Mouse (Mus musculus) midbrain, embryonic 10.5 days (tissue): ENCODE results near the gene Trpd52l3. TPM values are rescaled to one million over a fixed set of nuclear protein-coding genes. Genes with fewer than 3 reads are reported as not detected.
"Not testable (repeated sequence)": the region's sequence is repeated elsewhere in the genome, so short reads cannot be mapped to it uniquely, and the experiment has no call there.

ENCODE experiments used
- DNase-seq: peaks from one replicate; pipeline ENCODE4 v3.0.0-alpha.2; 2017; ENCODE audit warnings: low spot score
- H3K27ac ChIP-seq: fragments of 300-500 bp; sonication (generic); replicated peaks from 2 replicates; pipeline ENCODE4 v1.5.1; 2016; ENCODE audit warnings: mild to moderate bottlenecking
- H3K27me3 ChIP-seq: fragments of 300-500 bp; sonication (generic); 2 replicates; pipeline ENCODE4 v1.6.1; 2016; ENCODE audit warnings: low read depth, mild to moderate bottlenecking; ENCODE audit not compliant: poor library complexity, severe bottlenecking
- H3K36me3 ChIP-seq: fragments of 300-500 bp; sonication (generic); 2 replicates; pipeline ENCODE4 v1.6.1; 2016; ENCODE audit warnings: mild to moderate bottlenecking, moderate library complexity
- H3K4me1 ChIP-seq: fragments of 300-500 bp; sonication (generic); 2 replicates; pipeline ENCODE4 v1.6.1; 2016
- H3K4me3 ChIP-seq: fragments of 300-500 bp; sonication (generic); 2 replicates; pipeline ENCODE4 v1.5.1; 2016; ENCODE audit warnings: mild to moderate bottlenecking, moderate library complexity
- H3K9me3 ChIP-seq: fragments of 300-500 bp; sonication (generic); replicated peaks from 2 replicates; pipeline ENCODE4 v1.6.1; 2016; ENCODE audit warnings: mild to moderate bottlenecking
- WGBS: fragments of 180-500 bp; shearing (Covaris S2); methylation state at CpG from one replicate; pipeline ENCODE4 v1.1.7; 2016; 5-methylcytosine and 5-hydroxymethylcytosine counted together
- polyA plus RNA-seq: library from polyadenylated mRNA; unstranded; fragments of >200 nt; fragmentation: Nextera tagmentation; extraction: Ambion mirVana; gene quantifications from 2 replicates; pipeline ENCODE4 v1.2.1, GENCODE M21; 2016

Trpd52l3 gene
- polyA plus RNA-seq, 1 experiment from 2014 or later: not detected

DNA sequence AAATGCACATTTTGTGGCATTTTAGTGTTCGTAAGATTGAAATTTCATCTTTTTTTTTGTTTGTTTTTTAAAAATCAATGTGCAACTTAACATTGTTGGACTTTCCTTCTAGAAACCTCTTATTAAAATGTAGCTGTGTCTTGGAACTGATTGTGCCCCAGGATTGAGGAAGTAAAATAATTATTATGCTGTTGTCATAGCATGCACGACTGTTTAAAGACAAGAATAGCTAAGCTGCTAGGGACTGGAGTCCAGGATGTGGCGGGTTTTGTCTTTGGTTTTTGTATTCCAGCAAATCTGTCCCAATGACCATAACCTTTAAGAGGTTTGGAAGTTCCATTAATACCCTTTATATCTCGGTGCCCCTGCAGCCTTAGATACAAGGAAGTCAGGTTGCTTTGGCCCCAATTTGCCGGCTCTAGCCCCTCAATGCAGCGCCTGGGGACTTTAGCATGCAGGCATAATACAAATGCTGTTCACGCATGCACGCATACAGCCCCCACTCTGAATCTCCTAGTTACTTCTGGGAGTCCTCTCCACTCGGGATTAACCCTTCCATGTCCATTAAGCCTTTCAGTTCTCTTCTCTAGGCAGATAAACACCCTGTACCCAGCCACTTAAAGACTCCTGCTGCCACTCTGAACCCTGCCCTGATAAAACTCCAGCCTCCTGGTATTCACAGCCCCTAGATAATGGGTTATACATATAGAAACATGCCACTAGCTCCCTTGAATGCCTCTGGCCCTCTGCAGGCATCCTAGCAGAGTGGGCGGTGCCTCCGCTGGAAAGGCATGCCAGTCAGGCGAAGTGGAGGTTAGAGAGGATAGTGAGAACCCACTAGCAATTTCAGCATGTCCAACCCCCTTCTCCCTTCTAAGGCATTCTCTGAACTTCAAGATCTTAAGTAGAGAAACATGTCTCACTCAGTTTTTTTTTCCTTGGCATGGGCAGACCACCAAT, 2.9 kb upstream of the Trpd52l3 start:
- peak; percentile 15 for DNase-seq
- Histone ChIP-seq H3K4me3 (no peak overlapping the region), H3K36me3 (no peaks in the 10 kb centered on the region), H3K4me1 (peaks cover 11% of the 10 kb centered on the region), H3K27me3 (no peaks in the 10 kb centered on the region), H3K9me3 (no peaks in the 10 kb centered on the region), H3K27ac (0 out of 2 replicates have a peak overlapping the region, but pooled peaks have one; percentile 14)
- 51% methylated on average over 12 of the region's 12 CpGs for WGBS

GRCm38 (mm10) chr19:30001550-30001949, 2.0 kb upstream of the Trpd52l3 start:
- H3K27me3 ChIP-seq: no peaks in the 10 kb centered on the region
- H3K27ac ChIP-seq: no peak overlapping the region
- no peak overlapping the region for H3K4me3 ChIP-seq
- 87% methylated on average over 6 of the region's 6 CpGs for WGBS
- H3K9me3 ChIP-seq: no peaks in the 10 kb centered on the region
- H3K36me3 ChIP-seq: no peaks in the 10 kb centered on the region
- peaks cover 11% of the 10 kb centered on the region for H3K4me1 ChIP-seq
- DNase-seq: no peak

GRCm38 (mm10) chr19:30006371-30006770, 2.8 kb downstream of the Trpd52l3 start:
- no peaks in the 10 kb centered on the region for H3K4me1 ChIP-seq
- H3K4me3 ChIP-seq: no peak overlapping the region
- H3K9me3 ChIP-seq: no peaks in the 10 kb centered on the region
- H3K36me3 ChIP-seq: no peaks in the 10 kb centered on the region
- H3K27me3 ChIP-seq: no peaks in the 10 kb centered on the region
- DNase-seq: no peak
- H3K27ac ChIP-seq: no peak overlapping the region
- WGBS: 78% methylated on average over 3 of the region's 3 CpGs

DNA sequence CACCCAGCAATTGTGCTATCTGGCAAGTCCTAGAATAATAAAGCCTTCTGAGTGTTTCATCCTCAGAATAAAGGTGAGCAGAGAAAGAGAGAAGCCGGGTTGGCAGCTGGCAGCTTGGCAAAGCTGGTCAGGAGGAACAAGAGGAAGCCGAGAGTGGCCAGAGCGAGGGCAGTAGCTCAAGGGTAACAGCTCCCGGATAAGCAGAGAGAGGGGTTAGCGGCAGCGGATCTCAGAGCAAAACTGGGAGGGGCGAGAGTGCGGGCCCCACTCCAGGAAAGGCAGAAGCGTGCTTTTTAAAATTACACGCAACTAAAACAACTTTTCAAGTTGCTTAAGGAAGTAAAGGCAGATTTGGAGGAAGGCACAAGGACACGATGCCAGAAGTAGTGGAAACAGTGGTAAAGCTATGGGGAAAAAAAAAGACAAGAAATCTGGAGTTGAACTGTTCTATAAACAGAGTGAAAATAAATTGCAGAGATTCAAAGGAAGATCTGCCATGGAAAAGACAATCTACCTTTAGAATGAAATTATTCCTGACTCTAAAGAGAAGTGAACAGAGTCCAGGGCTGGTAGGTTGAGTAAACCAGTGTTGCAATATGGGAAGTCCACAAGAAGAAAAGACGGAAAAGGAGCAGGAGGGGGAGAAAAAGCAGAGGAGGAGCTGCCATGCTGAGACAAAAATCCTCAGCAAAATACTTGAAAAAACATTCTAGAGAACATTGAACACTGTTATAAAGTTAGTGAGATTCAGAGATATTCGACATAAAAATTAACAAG, 7.1 kb downstream of the Trpd52l3 start:
- Histone ChIP-seq H3K27me3 (no peaks in the 10 kb centered on the region), H3K4me3 (no peak overlapping the region), H3K9me3 (no peaks in the 10 kb centered on the region), H3K36me3 (no peaks in the 10 kb centered on the region), H3K27ac (no peak overlapping the region), H3K4me1 (peaks cover 14% of the 10 kb centered on the region)
- DNase-seq: no peak
- 83% methylated on average over 13 of the region's 13 CpGs for WGBS

- H3K4me1 ChIP-seq: peaks cover 16% of the 10 kb centered on the region
- H3K9me3 ChIP-seq: no peaks in the 10 kb centered on the region
- no peak for DNase-seq
These were observed 10.7 kb downstream of the Trpd52l3 start for GRCm38 (mm10) chr19:30014331-30014730.

DNA sequence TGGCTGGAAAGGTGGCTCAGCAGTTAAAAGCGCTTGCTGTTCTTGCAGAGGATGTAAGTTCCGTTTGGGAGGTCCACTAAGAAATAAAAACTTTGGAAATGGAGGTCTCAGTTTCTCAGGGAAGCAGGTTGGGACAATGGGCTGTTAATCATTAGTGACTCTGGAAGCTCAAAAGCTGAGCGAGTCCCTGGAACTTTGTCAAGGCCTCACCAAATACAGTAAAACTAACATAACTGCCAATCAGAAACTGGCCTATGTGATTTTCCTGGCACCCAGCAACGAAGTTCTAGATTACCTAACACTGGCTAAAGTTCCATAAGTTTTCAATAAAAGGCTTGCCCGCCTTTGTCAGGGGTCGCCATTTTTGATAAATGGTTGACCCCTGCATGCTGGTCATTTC, 12.6 kb downstream of the Trpd52l3 start:
- no peaks in the 10 kb centered on the region for H3K9me3 ChIP-seq
- H3K4me3 ChIP-seq: no peak overlapping the region
- no peaks in the 10 kb centered on the region for H3K27me3 ChIP-seq
- no peak for DNase-seq
- peaks cover 16% of the 10 kb centered on the region for H3K4me1 ChIP-seq
- 84% methylated on average over 6 of the region's 6 CpGs for WGBS
- no peak overlapping the region for H3K27ac ChIP-seq
- H3K36me3 ChIP-seq: no peaks in the 10 kb centered on the region

More at GRCm38 (mm10) chr19:30014331-30014730, 10.7 kb downstream of the Trpd52l3 start:
- no peaks in the 10 kb centered on the region for H3K27me3 ChIP-seq
- no peaks in the 10 kb centered on the region for H3K36me3 ChIP-seq
- H3K27ac ChIP-seq: no peak overlapping the region
- H3K4me3 ChIP-seq: no peak overlapping the region
- WGBS: 86% methylated on average over 3 of the region's 3 CpGs

GRCm38 (mm10) chr19:30023419-30023818, 19.8 kb downstream of the Trpd52l3 start:
- H3K9me3 ChIP-seq, H3K27me3 ChIP-seq, DNase-seq, H3K4me3 ChIP-seq, H3K4me1 ChIP-seq, H3K36me3 ChIP-seq, H3K27ac ChIP-seq: not testable (repeated sequence)
- 93% methylated on average over 10 of the region's 10 CpGs for WGBS

DNA sequence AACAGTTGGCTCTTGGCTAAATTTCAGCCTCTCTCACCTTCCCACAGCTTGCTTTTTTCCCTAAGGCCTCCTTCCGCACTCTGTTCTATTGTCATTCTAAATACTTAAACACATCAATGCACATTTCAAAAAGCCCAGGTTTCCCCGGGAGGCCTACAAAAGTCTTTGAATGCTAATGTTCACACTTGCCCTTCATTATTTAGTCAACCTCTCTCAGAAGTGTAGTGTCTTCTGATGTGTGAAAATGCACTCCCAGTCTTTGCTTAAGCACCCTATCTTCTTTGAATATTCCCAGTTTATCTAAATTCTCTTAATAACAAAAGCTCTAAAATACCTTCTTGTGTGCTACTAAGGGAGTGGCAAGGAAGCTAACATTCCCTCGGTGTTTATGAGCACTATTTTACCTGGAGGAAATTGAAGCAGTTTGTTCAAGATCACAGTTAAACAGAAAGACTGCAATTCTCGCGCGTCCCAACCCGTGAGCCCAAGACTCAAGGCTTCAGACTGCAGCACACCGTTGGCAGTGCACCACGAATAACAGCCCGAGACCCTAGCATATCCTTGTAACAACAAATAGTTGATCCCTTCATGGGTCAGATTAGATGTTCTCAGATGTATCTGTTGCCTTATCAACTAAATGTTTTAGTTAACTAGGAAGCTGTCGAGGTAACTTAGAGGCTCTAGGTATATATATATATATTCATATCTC, 25.6 kb downstream of the Trpd52l3 start:
- Histone ChIP-seq H3K4me3 (peak overlapping the region; percentile 100), H3K4me1 (peaks cover 44% of the 10 kb centered on the region), H3K27me3 (no peaks in the 10 kb centered on the region), H3K27ac (peak overlapping the region; percentile 100), H3K36me3 (peaks cover 6% of the 10 kb centered on the region; the same call in 1 of the 2 replicates), H3K9me3 (no peaks in the 10 kb centered on the region)
- WGBS: 21% methylated on average over 11 of the region's 11 CpGs
- DNase-seq: peak; percentile 33

DNA sequence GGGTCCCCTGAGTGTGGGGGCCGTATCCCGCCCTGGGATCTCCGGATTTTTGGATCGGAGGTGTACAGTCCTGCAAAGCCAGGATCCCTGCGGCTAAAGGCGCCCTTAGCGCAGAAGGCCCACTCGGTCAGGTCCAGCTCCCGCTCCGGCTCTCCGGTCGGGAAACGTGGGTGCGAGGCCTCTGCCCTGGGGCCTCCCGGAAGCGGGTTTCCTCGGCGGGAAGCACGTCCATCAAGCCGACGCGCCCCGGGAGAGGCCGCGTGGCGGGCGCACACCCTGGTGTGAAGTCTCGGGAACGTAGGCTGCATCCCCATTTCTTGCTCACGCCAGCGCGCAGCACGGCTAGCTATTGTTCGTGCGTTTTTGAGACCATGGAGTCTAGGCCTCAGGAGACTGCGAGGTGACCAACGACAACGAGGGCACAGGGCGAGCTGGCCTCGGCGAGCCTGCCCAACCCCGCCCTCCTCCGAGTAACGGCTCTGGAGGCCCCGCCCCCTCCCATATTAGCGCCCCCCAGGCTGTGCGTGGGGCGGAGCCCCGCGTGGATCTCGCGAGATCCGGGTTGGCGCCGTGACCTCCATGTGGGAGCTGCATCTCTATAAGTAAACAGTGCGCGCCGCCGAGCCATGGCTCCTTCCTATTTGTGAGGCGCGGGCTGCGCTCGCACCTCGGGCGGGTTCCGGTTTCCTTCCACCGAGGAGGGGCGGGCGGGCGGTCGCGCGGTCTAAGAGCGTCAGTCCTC, 26.5 kb downstream of the Trpd52l3 start, which contains the start of gene Uhrf2:
TSS of gene Uhrf2 (plus strand) at position 620 of the 742 bp plus-strand sequence.
- peaks cover 51% of the 10 kb centered on the region for H3K4me1 ChIP-seq
- DNase-seq: peak; percentile 97
- H3K27ac ChIP-seq: peak within 1 kb of the TSS; percentile 100
- 1% methylated on average over 74 of the region's 74 CpGs for WGBS
- no peaks in the 10 kb centered on the region for H3K27me3 ChIP-seq
- no peaks in the 10 kb centered on the region for H3K9me3 ChIP-seq
- peaks cover 6% of the 10 kb centered on the region; the same call in 1 of the 2 replicates for H3K36me3 ChIP-seq
- H3K4me3 ChIP-seq: peak within 1 kb of the TSS; percentile 100

GRCm38 (mm10) chr19:30030636-30031467, 27.3 kb downstream of the Trpd52l3 start:
- H3K4me3 ChIP-seq: peak overlapping the region; percentile 100
- peaks cover 6% of the 10 kb centered on the region; the same call in 1 of the 2 replicates for H3K36me3 ChIP-seq
- peaks cover 55% of the 10 kb centered on the region for H3K4me1 ChIP-seq
- DNase-seq: peak; percentile 61
- no peaks in the 10 kb centered on the region for H3K9me3 ChIP-seq
- H3K27me3 ChIP-seq: no peaks in the 10 kb centered on the region
- WGBS: under 1% methylated on average over 90 of the region's 92 CpGs
- H3K27ac ChIP-seq: peak overlapping the region; percentile 100

GRCm38 (mm10) chr19:30031468-30031931, 27.9 kb downstream of the Trpd52l3 start:
- H3K36me3 ChIP-seq: peaks cover 6% of the 10 kb centered on the region; the same call in 1 of the 2 replicates
- peaks cover 60% of the 10 kb centered on the region for H3K4me1 ChIP-seq
- peak overlapping the region; percentile 100 for H3K27ac ChIP-seq
- DNase-seq: no peak
- WGBS: 8% methylated on average over 7 of the region's 7 CpGs
- no peaks in the 10 kb centered on the region for H3K27me3 ChIP-seq
- H3K9me3 ChIP-seq: no peaks in the 10 kb centered on the region
- peak overlapping the region; percentile 100 for H3K4me3 ChIP-seq
